Mouse (Mus musculus) myocyte (in vitro differentiated cells): ENCODE results near the gene Rasl11a. TPM values are rescaled to one million over a fixed set of nuclear protein-coding genes. Genes with fewer than 3 reads are reported as not detected.

Experiments used
- H3K27me3 ChIP-seq: one replicate; pipeline ENCODE4 v1.6.1; 2011; ENCODE audit not compliant: control insufficient read depth, insufficient read depth, insufficient read length
- H3K36me3 ChIP-seq: one replicate; pipeline ENCODE4 v1.6.1; 2011; ENCODE audit not compliant: control insufficient read depth, insufficient read depth
- H3K4me2 ChIP-seq: one replicate; pipeline ENCODE4 v1.6.1; 2011; ENCODE audit warnings: low read depth, control low read depth
- H3K4me3 ChIP-seq: one replicate; pipeline ENCODE4 v1.5.1; 2011; ENCODE audit warnings: mild to moderate bottlenecking, control low read depth, moderate library complexity
- H3K79me2 ChIP-seq: one replicate; pipeline ENCODE4 v1.6.1; 2011; ENCODE audit not compliant: control insufficient read depth, insufficient read depth
- H3ac ChIP-seq: one replicate; pipeline ENCODE4 v1.6.1; 2011; ENCODE audit not compliant: control insufficient read depth, insufficient read length
- CEBPB ChIP-seq: IDR thresholded peaks from 2 replicates; pipeline ENCODE4 v1.6.1; 2011; ENCODE audit warnings: mild to moderate bottlenecking, moderate library complexity; ENCODE audit not compliant: poor library complexity, insufficient read depth, severe bottlenecking
- E2F4 ChIP-seq: IDR thresholded peaks from one replicate; pipeline ENCODE4 v1.6.1; 2011; ENCODE audit warnings: mild to moderate bottlenecking, control low read depth, moderate library complexity; ENCODE audit not compliant: insufficient read depth
- MAX ChIP-seq: IDR thresholded peaks from one replicate; pipeline ENCODE4 v1.6.1; 2011; ENCODE audit warnings: low read depth, mild to moderate bottlenecking, control low read depth
- MYOD1 ChIP-seq, 3 experiments: IDR thresholded peaks; one replicate each; pipeline ENCODE4 v1.6.1; 2011; ENCODE audit warnings: control low read depth in 2 of 3, low read depth in 2 of 3, mild to moderate bottlenecking in 2 of 3, moderate library complexity in 1 of 3; ENCODE audit not compliant: insufficient read length in 2 of 3, control insufficient read depth in 1 of 3
- MYOG ChIP-seq, 3 experiments: IDR thresholded peaks; one replicate each; pipeline ENCODE4 v1.6.1; 2011; ENCODE audit warnings: control low read depth in 2 of 3, low read depth in 2 of 3, mild to moderate bottlenecking in 2 of 3; ENCODE audit not compliant: insufficient read length in 2 of 3, control insufficient read depth in 1 of 3, insufficient read depth in 1 of 3
- POLR2A ChIP-seq: IDR thresholded peaks from one replicate; pipeline ENCODE4 v1.6.1; 2011; ENCODE audit warnings: low read depth, mild to moderate bottlenecking, control low read depth, moderate library complexity; ENCODE audit not compliant: insufficient read length
- POLR2AphosphoS2 ChIP-seq: IDR thresholded peaks from one replicate; pipeline ENCODE4 v1.6.1; 2011; ENCODE audit warnings: low read depth, control low read depth; ENCODE audit not compliant: insufficient read length
- REST ChIP-seq: IDR thresholded peaks from one replicate; pipeline ENCODE4 v1.6.1; 2011; ENCODE audit warnings: mild to moderate bottlenecking, control low read depth, moderate library complexity; ENCODE audit not compliant: insufficient read depth, insufficient read length
- SRF ChIP-seq: IDR thresholded peaks from one replicate; pipeline ENCODE4 v1.6.1; 2011; ENCODE audit warnings: low read depth; ENCODE audit not compliant: control insufficient read depth, insufficient read length
- TCF12 ChIP-seq: IDR thresholded peaks from one replicate; pipeline ENCODE4 v1.6.1; 2011; ENCODE audit warnings: mild to moderate bottlenecking, control low read depth; ENCODE audit not compliant: poor library complexity, insufficient read depth, severe bottlenecking
- TCF3 ChIP-seq: IDR thresholded peaks from one replicate; pipeline ENCODE4 v1.6.1; 2011; ENCODE audit warnings: low read depth, control low read depth; ENCODE audit not compliant: insufficient read length
- USF1 ChIP-seq: IDR thresholded peaks from one replicate; pipeline ENCODE4 v1.6.1; 2011; ENCODE audit warnings: low read depth, mild to moderate bottlenecking, control low read depth, moderate library complexity
- polyA plus RNA-seq: library from polyadenylated mRNA; unstranded; fragments of >200 nt; fragmentation: generic; extraction: Trizol; gene quantifications from one replicate; pipeline ENCODE4 v1.2.1, GENCODE M21; 2012; ENCODE audit warnings: missing spikeins

The Rasl11a gene
- polyA plus RNA-seq, 1 experiment, result 1.3 TPM

GRCm38 (mm10) chr5:146882261-146882660 lies 37.4 kb downstream of the Rasl11a start:
- Histone ChIP-seq H3K27me3 (no peaks in the 10 kb centered on the region), H3K79me2 (no peaks in the 10 kb centered on the region), H3ac (no peak overlapping the region), H3K36me3 (no peaks in the 10 kb centered on the region), H3K4me2 (no peak overlapping the region), H3K4me3 (no peak overlapping the region)
- TF ChIP-seq MAX (no peak), TCF3 (no peak), REST (no peak), POLR2AphosphoS2 (no peak), SRF (no peak), CEBPB (no peak), TCF12 (no peak), USF1 (no peak), MYOG (IDR thresholded peaks at IDR 0.05; ENCODE audit: control insufficient read depth in 1 of 3, insufficient read depth in 1 of 3, insufficient read length in 2 of 3, low read depth in 2 of 3) (no peak)

- no peaks in the 10 kb centered on the region for H3K79me2 ChIP-seq
- no peaks in the 10 kb centered on the region for H3K27me3 ChIP-seq
- no peaks in the 10 kb centered on the region for H3K36me3 ChIP-seq
- no peak for TF ChIP-seq USF1
- TF ChIP-seq REST, result no peak
- no peak for TF ChIP-seq TCF12
- TF ChIP-seq E2F4, result no peak
- no peak for TF ChIP-seq TCF3
- no peak for TF ChIP-seq MYOG (IDR thresholded peaks at IDR 0.05; ENCODE audit: control insufficient read depth in 1 of 3, insufficient read depth in 1 of 3, insufficient read length in 2 of 3, low read depth in 2 of 3)
- TF ChIP-seq MYOD1 (IDR thresholded peaks at IDR 0.05; ENCODE audit: control insufficient read depth in 1 of 3, insufficient read length in 2 of 3, low read depth in 2 of 3), result no peak
- no peak for TF ChIP-seq MAX
- no peak for TF ChIP-seq POLR2AphosphoS2
- no peak for TF ChIP-seq SRF
- TF ChIP-seq CEBPB, result no peak
- no peak overlapping the region for H3ac ChIP-seq
- H3K4me2 ChIP-seq, result no peak overlapping the region
- H3K4me3 ChIP-seq, result no peak overlapping the region
Observed at GRCm38 (mm10) chr5:146883053-146883452, 38.2 kb downstream of the Rasl11a start.

GRCm38 (mm10) chr5:146883486-146884272 lies 38.8 kb downstream of the Rasl11a start:
- H3K36me3 ChIP-seq, result no peaks in the 10 kb centered on the region
- TF ChIP-seq CEBPB (no peak), MYOG (IDR thresholded peaks at IDR 0.05; ENCODE audit: control insufficient read depth in 1 of 3, insufficient read depth in 1 of 3, insufficient read length in 2 of 3, low read depth in 2 of 3) (no peak)
- H3K4me2 ChIP-seq, result no peak overlapping the region
- H3K79me2 ChIP-seq, result no peaks in the 10 kb centered on the region
- no peak overlapping the region for H3ac ChIP-seq
- no peak overlapping the region for H3K4me3 ChIP-seq
- no peaks in the 10 kb centered on the region for H3K27me3 ChIP-seq

- Histone ChIP-seq H3K79me2 (no peaks in the 10 kb centered on the region), H3K36me3 (no peaks in the 10 kb centered on the region), H3K4me3 (no peak overlapping the region), H3K4me2 (no peak overlapping the region), H3ac (no peak overlapping the region), H3K27me3 (no peaks in the 10 kb centered on the region)
- no peak for TF ChIP-seq POLR2A
- no peak for TF ChIP-seq SRF
- no peak for TF ChIP-seq POLR2AphosphoS2
- TF ChIP-seq REST, result no peak
- TF ChIP-seq TCF12, result no peak
- no peak for TF ChIP-seq CEBPB
- TF ChIP-seq MYOD1 (IDR thresholded peaks at IDR 0.05; ENCODE audit: control insufficient read depth in 1 of 3, insufficient read length in 2 of 3, low read depth in 2 of 3), result no peak
- no peak for TF ChIP-seq TCF3
- no peak for TF ChIP-seq MAX
- no peak for TF ChIP-seq E2F4
- TF ChIP-seq USF1, result no peak
- TF ChIP-seq MYOG (IDR thresholded peaks at IDR 0.05; ENCODE audit: control insufficient read depth in 1 of 3, insufficient read depth in 1 of 3, insufficient read length in 2 of 3, low read depth in 2 of 3), result no peak
Observed at GRCm38 (mm10) chr5:146891127-146891526, 46.3 kb downstream of the Rasl11a start.

- Histone ChIP-seq H3K79me2 (no peaks in the 10 kb centered on the region), H3K4me2 (no peak overlapping the region), H3K4me3 (no peak overlapping the region), H3K36me3 (no peaks in the 10 kb centered on the region), H3ac (no peak overlapping the region), H3K27me3 (no peaks in the 10 kb centered on the region)
- TF ChIP-seq SRF (no peak), TCF12 (no peak), POLR2A (no peak), E2F4 (no peak), MYOG (IDR thresholded peaks at IDR 0.05; ENCODE audit: control insufficient read depth in 1 of 3, insufficient read depth in 1 of 3, insufficient read length in 2 of 3, low read depth in 2 of 3) (no peak), REST (no peak), CEBPB (no peak), MAX (no peak), POLR2AphosphoS2 (no peak), MYOD1 (IDR thresholded peaks at IDR 0.05; ENCODE audit: control insufficient read depth in 1 of 3, insufficient read length in 2 of 3, low read depth in 2 of 3) (no peak), USF1 (no peak), TCF3 (no peak)
Observed at GRCm38 (mm10) chr5:146892904-146893303, 48.0 kb downstream of the Rasl11a start.
